Comparison of ENCODE assay signal across 15 mouse cellular contexts in the genomic region with DNA sequence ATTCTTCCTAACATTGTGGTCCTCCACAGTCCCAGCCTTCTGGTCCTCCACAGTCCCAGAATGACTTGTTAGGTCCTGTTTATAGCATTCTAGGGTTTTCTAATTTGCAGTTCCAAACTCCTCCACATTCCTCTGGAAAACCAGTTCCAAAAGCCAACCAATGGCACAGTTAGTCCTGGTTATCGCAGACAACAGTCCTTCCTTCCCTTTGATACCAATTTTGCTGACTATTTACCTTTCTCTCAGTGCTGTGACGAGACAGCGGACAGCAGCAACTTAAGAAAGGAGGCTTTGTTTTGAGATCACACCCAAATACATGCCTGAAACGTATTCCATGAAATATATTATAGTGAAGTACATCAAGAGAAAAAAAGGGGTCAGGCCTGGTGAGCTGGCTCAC.
"Had no signal": no experiment of that assay in that cellular context is flagged by ENCODE, and none has a peak within 500 bp of the region (broad histone marks: within the 10 kb centered on the region; RNA-seq: fewer than 3 reads in every experiment).

No protein-coding gene starts in this region.

- H3K4me3 ChIP-seq: kidney, embryonic 15.5 days; limb, embryonic 12.5 days; limb, embryonic 15.5 days; lung, embryonic 15.5 days had no signal

- H3K9me3 ChIP-seq: kidney, embryonic 15.5 days; limb, embryonic 12.5 days; limb, embryonic 15.5 days; lung, embryonic 15.5 days had no signal

- H3K9ac ChIP-seq: kidney, embryonic 15.5 days; limb, embryonic 12.5 days; limb, embryonic 15.5 days; lung, embryonic 15.5 days had no signal

- H3K4me2 ChIP-seq: kidney, embryonic 15.5 days; limb, embryonic 12.5 days; limb, embryonic 15.5 days; lung, embryonic 15.5 days; midbrain, embryonic 11.5 days had no signal

- H3K27me3 ChIP-seq: kidney, embryonic 15.5 days; limb, embryonic 12.5 days; limb, embryonic 15.5 days; lung, embryonic 15.5 days had no signal

- H3K36me3 ChIP-seq: kidney, embryonic 15.5 days; limb, embryonic 12.5 days; limb, embryonic 15.5 days; lung, embryonic 15.5 days had no signal

- H3K27ac ChIP-seq: kidney, embryonic 15.5 days; limb, embryonic 12.5 days; limb, embryonic 15.5 days; lung, embryonic 15.5 days had no signal

- DNase-seq: kidney, adult 11 months; kidney, adult 8-10 months; kidney, postnatal 10 days; kidney, postnatal 36 days; left cerebral cortex, postnatal 4 days; lung, postnatal 10 days; lung, postnatal 4 days; midbrain, embryonic 14.5 days; thymus, adult 18-20 months; thymus, postnatal 36 days had no signal
